Mouse (Mus musculus): ENCODE measurements at regions not wholly inside any gene's neighbourhood (a gene's known extent, or its start where the extent isn't known, plus 50 kb on each side); places are given as distances from the start of the nearest gene placed in this dataset.
A peak's percentile ranks its signal among the peaks of the same experiment; 100 is the strongest.
"Not testable (repeated sequence)": the region's sequence is repeated elsewhere in the genome, so short reads cannot be mapped to it uniquely, and the experiment has no call there.

GRCm38 (mm10) chr10:113759099-113759498, 830.3 kb upstream of the Atxn7l3b start:
- no peak overlapping the region for H3K27ac ChIP-seq (replicated peaks)
- no peak for ATAC-seq (ENCODE audit: low FRiP score)
- H3K9me3 ChIP-seq (replicated peaks) = no peaks in the 10 kb centered on the region
- H3K9ac ChIP-seq (replicated peaks) = no peak overlapping the region
- no peaks in the 10 kb centered on the region for H3K36me3 ChIP-seq
- H3K4me1 ChIP-seq = no peaks in the 10 kb centered on the region
- 63% methylated on average over 3 of the region's 3 CpGs for WGBS
- no peaks in the 10 kb centered on the region for H3K27me3 ChIP-seq (replicated peaks)
- no peak overlapping the region for H3K4me2 ChIP-seq
- no peak overlapping the region for H3K4me3 ChIP-seq (replicated peaks)

- Histone ChIP-seq H3K4me3 (replicated peaks) (no peak overlapping the region), H3K36me3 (no peaks in the 10 kb centered on the region), H3K9me3 (replicated peaks) (no peaks in the 10 kb centered on the region), H3K27me3 (replicated peaks) (no peaks in the 10 kb centered on the region), H3K4me1 (no peaks in the 10 kb centered on the region), H3K9ac (replicated peaks) (no peak overlapping the region), H3K27ac (replicated peaks) (no peak overlapping the region), H3K4me2 (no peak overlapping the region)
- WGBS = 69% methylated on average over 3 of the region's 3 CpGs
- no peak for ATAC-seq (ENCODE audit: low FRiP score)
These were observed 807.4 kb upstream of the Atxn7l3b start for GRCm38 (mm10) chr10:113736224-113736623.

GRCm38 (mm10) chr10:113705139-113705726, 776.4 kb upstream of the Atxn7l3b start:
- no peaks in the 10 kb centered on the region for H3K9me3 ChIP-seq (replicated peaks)
- H3K4me1 ChIP-seq = no peaks in the 10 kb centered on the region
- no peak for ATAC-seq (ENCODE audit: low FRiP score)
- no peak overlapping the region for H3K4me3 ChIP-seq (replicated peaks)
- no peaks in the 10 kb centered on the region for H3K36me3 ChIP-seq
- H3K27me3 ChIP-seq (replicated peaks) = no peaks in the 10 kb centered on the region
- H3K27ac ChIP-seq (replicated peaks) = no peak overlapping the region
- H3K9ac ChIP-seq (replicated peaks) = no peak overlapping the region
- no peak overlapping the region for H3K4me2 ChIP-seq
- 67% methylated on average over 5 of the region's 5 CpGs for WGBS

- H3K9me3 ChIP-seq (replicated peaks); H3K4me3 ChIP-seq (replicated peaks); H3K9ac ChIP-seq (replicated peaks); ATAC-seq (ENCODE audit: low FRiP score); H3K4me1 ChIP-seq; H3K27me3 ChIP-seq (replicated peaks); H3K36me3 ChIP-seq; H3K4me2 ChIP-seq; H3K27ac ChIP-seq (replicated peaks): not testable (repeated sequence)
- WGBS = 88% methylated on average over 4 of the region's 4 CpGs
These were observed 741.8 kb upstream of the Atxn7l3b start for GRCm38 (mm10) chr10:113670636-113671035.

- no peaks in the 10 kb centered on the region for H3K36me3 ChIP-seq
- H3K4me2 ChIP-seq = no peak overlapping the region
- WGBS = 23% methylated on average over 7 of the region's 7 CpGs
- no peak overlapping the region for H3K4me3 ChIP-seq (replicated peaks)
- H3K4me1 ChIP-seq = no peaks in the 10 kb centered on the region
- H3K9me3 ChIP-seq (replicated peaks) = no peaks in the 10 kb centered on the region
- peak; percentile 31; the same call in 1 of the 2 replicates for ATAC-seq (ENCODE audit: low FRiP score)
- no peak overlapping the region for H3K27ac ChIP-seq (replicated peaks)
- H3K27me3 ChIP-seq (replicated peaks) = no peaks in the 10 kb centered on the region
- no peak overlapping the region for H3K9ac ChIP-seq (replicated peaks)
These were observed 724.1 kb upstream of the Atxn7l3b start for GRCm38 (mm10) chr10:113652803-113653454.

- H3K36me3 ChIP-seq = no peaks in the 10 kb centered on the region
- H3K9ac ChIP-seq (replicated peaks) = no peak overlapping the region
- no peaks in the 10 kb centered on the region for H3K9me3 ChIP-seq (replicated peaks)
- H3K27ac ChIP-seq (replicated peaks) = no peak overlapping the region
- ATAC-seq (ENCODE audit: low FRiP score) = no peak
- H3K4me1 ChIP-seq = no peaks in the 10 kb centered on the region
- no peak overlapping the region for H3K4me2 ChIP-seq
- no peaks in the 10 kb centered on the region for H3K27me3 ChIP-seq (replicated peaks)
- no peak overlapping the region for H3K4me3 ChIP-seq (replicated peaks)
These were observed 723.3 kb upstream of the Atxn7l3b start for GRCm38 (mm10) chr10:113652100-113652499.

- H3K4me3 ChIP-seq (replicated peaks) = no peak overlapping the region
- no peak overlapping the region for H3K27ac ChIP-seq (replicated peaks)
- no peaks in the 10 kb centered on the region for H3K9me3 ChIP-seq (replicated peaks)
- WGBS = 90% methylated on average over 3 of the region's 3 CpGs
- no peaks in the 10 kb centered on the region for H3K4me1 ChIP-seq
- no peak overlapping the region for H3K4me2 ChIP-seq
- H3K27me3 ChIP-seq (replicated peaks) = no peaks in the 10 kb centered on the region
- H3K36me3 ChIP-seq = no peaks in the 10 kb centered on the region
- H3K9ac ChIP-seq (replicated peaks) = no peak overlapping the region
- no peak for ATAC-seq (ENCODE audit: low FRiP score)
These were observed 691.6 kb upstream of the Atxn7l3b start for GRCm38 (mm10) chr10:113620420-113620819.

- WGBS = 85% methylated on average over 1 of the region's 1 CpGs
- Histone ChIP-seq H3K9me3 (replicated peaks) (no peaks in the 10 kb centered on the region), H3K36me3 (no peaks in the 10 kb centered on the region), H3K4me2 (no peak overlapping the region), H3K27me3 (replicated peaks) (no peaks in the 10 kb centered on the region), H3K4me1 (no peaks in the 10 kb centered on the region), H3K4me3 (replicated peaks) (no peak overlapping the region), H3K9ac (replicated peaks) (no peak overlapping the region), H3K27ac (replicated peaks) (no peak overlapping the region)
- ATAC-seq (ENCODE audit: low FRiP score) = no peak
These were observed 687.1 kb upstream of the Atxn7l3b start for GRCm38 (mm10) chr10:113615931-113616330.

- Histone ChIP-seq H3K9me3 (replicated peaks) (no peaks in the 10 kb centered on the region), H3K4me2 (no peak overlapping the region), H3K4me1 (no peaks in the 10 kb centered on the region), H3K36me3 (no peaks in the 10 kb centered on the region), H3K4me3 (replicated peaks) (no peak overlapping the region), H3K9ac (replicated peaks) (no peak overlapping the region), H3K27ac (replicated peaks) (no peak overlapping the region), H3K27me3 (replicated peaks) (no peaks in the 10 kb centered on the region)
- 68% methylated on average over 3 of the region's 3 CpGs for WGBS
- no peak for ATAC-seq (ENCODE audit: low FRiP score)
These were observed 664.6 kb upstream of the Atxn7l3b start for GRCm38 (mm10) chr10:113593436-113593835.

- Histone ChIP-seq H3K4me3 (replicated peaks) (no peak overlapping the region), H3K9me3 (replicated peaks) (no peaks in the 10 kb centered on the region), H3K4me2 (no peak overlapping the region), H3K27ac (replicated peaks) (no peak overlapping the region), H3K27me3 (replicated peaks) (no peaks in the 10 kb centered on the region), H3K4me1 (no peaks in the 10 kb centered on the region), H3K9ac (replicated peaks) (no peak overlapping the region), H3K36me3 (no peaks in the 10 kb centered on the region)
- 45% methylated on average over 2 of the region's 2 CpGs for WGBS
- ATAC-seq (ENCODE audit: low FRiP score) = no peak
These were observed 663.3 kb upstream of the Atxn7l3b start for GRCm38 (mm10) chr10:113592126-113592525.

GRCm38 (mm10) chr10:113570270-113570669, 641.5 kb upstream of the Atxn7l3b start:
- WGBS = 90% methylated on average over 1 of the region's 1 CpGs
- no peaks in the 10 kb centered on the region for H3K9me3 ChIP-seq (replicated peaks)
- no peak overlapping the region for H3K4me2 ChIP-seq
- ATAC-seq (ENCODE audit: low FRiP score) = no peak
- no peak overlapping the region for H3K27ac ChIP-seq (replicated peaks)
- H3K4me1 ChIP-seq = no peaks in the 10 kb centered on the region
- no peaks in the 10 kb centered on the region for H3K36me3 ChIP-seq
- no peak overlapping the region for H3K4me3 ChIP-seq (replicated peaks)
- no peak overlapping the region for H3K9ac ChIP-seq (replicated peaks)
- H3K27me3 ChIP-seq (replicated peaks) = no peaks in the 10 kb centered on the region

All from neural tube, embryonic 15.5 days (tissue).